Mouse (Mus musculus): ENCODE results near the gene Elane.

DNA sequence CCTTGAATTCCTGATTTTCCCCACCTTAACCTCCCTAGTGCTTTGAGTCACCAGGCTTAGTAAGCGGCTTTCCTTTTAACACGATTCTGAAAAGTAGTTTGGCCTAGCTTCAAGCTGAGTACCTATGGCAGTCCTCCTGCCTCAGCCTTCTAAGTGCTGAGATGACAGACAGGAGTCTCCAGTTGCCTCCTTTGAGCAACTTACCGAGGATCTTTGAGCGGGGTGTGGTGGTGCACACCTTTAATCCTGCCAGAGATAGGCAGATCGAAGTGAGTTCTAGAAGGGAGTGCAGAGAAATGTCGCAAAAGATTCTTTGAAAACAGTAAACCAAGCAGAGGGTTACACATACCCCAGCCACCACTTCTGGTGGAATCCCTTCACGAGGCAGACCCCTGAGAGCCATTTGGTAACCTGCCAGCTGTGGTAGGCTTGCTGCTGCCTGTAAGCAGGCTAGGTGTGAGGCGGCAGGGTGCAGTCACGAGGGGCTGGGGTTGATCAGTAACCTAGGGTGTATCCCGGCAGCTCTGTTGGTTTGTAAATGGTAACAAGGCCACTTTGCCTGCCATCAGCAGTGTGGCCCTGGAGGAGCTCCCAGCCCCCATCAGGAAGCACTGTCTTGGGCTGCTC lies 30.4 kb upstream of the Elane start:
- TF ChIP-seq CTCF (IDR thresholded peaks at IDR 0.05; ENCODE audit: borderline replicate concordance, insufficient read depth, low read depth, low read length): no peak
- TF ChIP-seq POLR2A (IDR thresholded peaks at IDR 0.05; ENCODE audit: borderline replicate concordance, insufficient read depth, low read length): no peak
